Mouse (Mus musculus): ENCODE results near the gene Pax1.

GRCm38 (mm10) chr2:147364982-147365907 lies 3.5 kb downstream of the Pax1 start:
- TF ChIP-seq POLR2A (IDR thresholded peaks at IDR 0.05; ENCODE audit: low read depth, low read length), result no peak
- TF ChIP-seq CTCF (IDR thresholded peaks at IDR 0.05; ENCODE audit: extremely low read depth, insufficient read length, insufficient replicate concordance, low read depth, low read length), result no peak
